Mouse (Mus musculus) kidney, adult 2 months (tissue): ENCODE results near the gene Chrna1. TPM values are rescaled to one million over a fixed set of nuclear protein-coding genes. Genes with fewer than 3 reads are reported as not detected.
"Not testable (repeated sequence)": the region's sequence is repeated elsewhere in the genome, so short reads cannot be mapped to it uniquely, and the experiment has no call there.

Experiments
- DNase-seq: peaks from one replicate; pipeline ENCODE4 v3.0.0; 2021
- H3K27ac ChIP-seq: fragments of 200-500 bp; 2 replicates; pipeline ENCODE4 v1.5.1; 2012; ENCODE audit warnings: low read depth, low read length, control low read depth, inconsistent platforms; ENCODE audit not compliant: insufficient read depth
- H3K27me3 ChIP-seq: fragments of 200-500 bp; replicated peaks from 2 replicates; pipeline ENCODE4 v1.6.1; 2012; ENCODE audit warnings: mild to moderate bottlenecking, moderate library complexity, low read length, inconsistent platforms; ENCODE audit not compliant: control insufficient read depth, insufficient read depth
- H3K36me3 ChIP-seq: fragments of 200-500 bp; 2 replicates; pipeline ENCODE4 v1.6.1; 2012; ENCODE audit warnings: mild to moderate bottlenecking, moderate library complexity, low read length, inconsistent platforms; ENCODE audit not compliant: control insufficient read depth, insufficient read depth
- H3K4me1 ChIP-seq: fragments of 200-500 bp; 2 replicates; pipeline ENCODE4 v1.6.1; 2011; ENCODE audit warnings: low read length; ENCODE audit not compliant: control insufficient read depth, insufficient read depth
- H3K4me3 ChIP-seq: fragments of 200-500 bp; 2 replicates; pipeline ENCODE4 v1.5.1; 2011; ENCODE audit warnings: mild to moderate bottlenecking, low read depth, low read length, control low read depth; ENCODE audit not compliant: insufficient read depth
- CTCF ChIP-seq: fragments of 200-500 bp; conservative IDR thresholded peaks from 2 replicates; pipeline ENCODE4 v1.5.1; 2011; ENCODE audit warnings: low read depth, mild to moderate bottlenecking, control low read depth, low read length, moderate library complexity, mixed read lengths; ENCODE audit not compliant: insufficient read depth, insufficient read length
- POLR2A ChIP-seq: fragments of 200-500 bp; IDR thresholded peaks from one replicate; pipeline ENCODE4 v1.6.1; 2011; ENCODE audit warnings: low read depth, low read length, control low read depth
- WGBS: fragments of 180-500 bp; shearing (Covaris S2); methylation state at CpG from one replicate; pipeline ENCODE4 v1.1.7; 2018; 5-methylcytosine and 5-hydroxymethylcytosine counted together
- polyA plus RNA-seq: library from polyadenylated mRNA; depleted of rRNA; stranded (reverse); fragments of >200 nt; gene quantifications from 2 replicates; pipeline ENCODE4 v1.2.3, GENCODE M21; 2012

Chrna1 gene
- polyA plus RNA-seq, 1 experiment, result not detected

DNA sequence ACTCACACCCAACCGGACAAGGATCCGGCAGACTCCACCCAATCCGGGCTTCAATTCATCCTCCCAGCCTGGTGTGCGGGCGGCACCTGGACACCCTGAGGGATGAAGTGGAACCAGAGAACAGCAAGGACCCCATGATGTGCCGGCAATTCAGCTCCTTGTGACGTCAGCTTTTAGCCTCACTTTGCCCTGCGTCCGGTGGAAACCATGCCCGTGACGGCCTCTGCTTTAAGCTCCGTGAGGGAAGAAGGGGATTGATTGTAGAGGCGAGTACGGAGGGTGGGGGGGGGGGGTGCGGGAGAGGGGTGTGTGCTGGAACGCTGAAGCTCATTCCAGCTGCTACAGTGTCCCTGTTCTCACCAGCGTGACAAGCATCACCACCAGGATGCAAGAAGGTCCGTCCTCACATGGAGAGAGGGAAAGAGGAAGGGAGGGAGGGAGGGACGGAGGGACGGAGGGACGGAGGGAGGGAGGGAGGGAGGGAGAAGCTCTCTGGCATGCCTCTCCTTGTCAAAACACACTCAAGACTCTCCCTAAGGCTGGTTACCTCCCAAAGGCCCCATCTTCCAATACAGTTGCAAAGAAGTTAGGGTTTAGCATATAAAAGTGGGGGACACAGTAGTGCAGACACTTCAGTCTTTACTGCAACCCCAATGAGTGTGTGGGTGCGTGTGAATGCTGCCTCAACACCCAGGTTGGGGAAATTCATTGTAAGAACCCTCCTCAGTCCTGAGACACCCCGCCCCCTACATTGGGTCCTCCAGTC is 19.1 kb downstream of the Chrna1 start:
- no peaks in the 10 kb centered on the region for H3K27me3 ChIP-seq
- TF ChIP-seq POLR2A, result no peak
- no peak for TF ChIP-seq CTCF
- H3K4me1 ChIP-seq, result peaks cover 16% of the 10 kb centered on the region
- 8% methylated on average over 20 of the region's 23 CpGs for WGBS
- H3K36me3 ChIP-seq, result no peaks in the 10 kb centered on the region
- H3K4me3 ChIP-seq, result peak overlapping the region; percentile 0; the same call in 1 of the 2 replicates
- no peak for DNase-seq
- H3K27ac ChIP-seq, result no peak overlapping the region

DNA sequence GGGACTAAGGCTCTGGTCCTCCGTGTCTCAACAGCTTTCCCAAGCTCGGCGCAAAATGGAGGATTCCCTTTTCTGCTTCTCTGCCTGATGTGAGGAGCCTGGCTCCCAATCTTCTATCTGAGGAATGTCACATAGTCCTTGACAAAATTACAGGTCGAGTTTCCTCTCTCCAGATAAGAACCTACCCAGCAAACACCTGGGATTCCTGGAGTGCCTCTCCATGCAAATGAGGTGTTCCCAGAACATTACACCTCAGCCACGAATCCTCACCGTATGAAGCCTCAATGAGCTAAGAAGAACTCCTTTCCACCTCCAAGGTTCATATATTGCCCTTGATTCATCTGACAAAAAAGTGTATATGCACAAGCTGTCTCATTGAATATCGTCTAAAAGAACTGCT is 19.7 kb downstream of the Chrna1 start:
- H3K36me3 ChIP-seq, result no peaks in the 10 kb centered on the region
- peaks cover 16% of the 10 kb centered on the region for H3K4me1 ChIP-seq
- 58% methylated on average over 7 of the region's 7 CpGs for WGBS
- no peak for DNase-seq
- H3K27me3 ChIP-seq, result no peaks in the 10 kb centered on the region
- no peak overlapping the region for H3K4me3 ChIP-seq
- no peak overlapping the region for H3K27ac ChIP-seq
- TF ChIP-seq CTCF, result no peak
- TF ChIP-seq POLR2A, result no peak

DNA sequence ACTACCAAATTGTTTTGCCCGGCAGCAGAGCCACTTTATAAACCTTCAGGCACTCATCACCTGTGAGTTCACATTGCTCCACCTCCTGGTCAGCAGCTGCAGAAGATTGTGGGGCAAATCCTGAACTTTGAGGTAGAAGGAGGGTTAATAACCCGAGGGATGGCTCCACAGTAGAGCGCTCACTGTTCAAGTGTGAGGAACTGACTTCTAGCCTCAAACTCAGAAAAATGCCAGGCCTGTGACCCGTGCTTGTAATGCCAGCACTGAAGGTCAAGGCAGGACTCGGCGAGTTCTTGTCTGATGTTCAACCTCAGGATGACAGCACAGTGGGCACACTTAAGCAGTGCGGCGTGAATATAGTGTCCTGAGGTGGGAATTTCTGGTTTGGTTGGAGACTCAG is 22.2 kb downstream of the Chrna1 start:
- no peaks in the 10 kb centered on the region for H3K27me3 ChIP-seq
- 47% methylated on average over 8 of the region's 8 CpGs for WGBS
- H3K36me3 ChIP-seq, result no peaks in the 10 kb centered on the region
- TF ChIP-seq CTCF, result no peak
- TF ChIP-seq POLR2A, result no peak
- H3K27ac ChIP-seq, result peak overlapping the region; percentile 75
- peak; percentile 85 for DNase-seq
- no peak overlapping the region for H3K4me3 ChIP-seq
- H3K4me1 ChIP-seq, result peaks cover 20% of the 10 kb centered on the region

DNA sequence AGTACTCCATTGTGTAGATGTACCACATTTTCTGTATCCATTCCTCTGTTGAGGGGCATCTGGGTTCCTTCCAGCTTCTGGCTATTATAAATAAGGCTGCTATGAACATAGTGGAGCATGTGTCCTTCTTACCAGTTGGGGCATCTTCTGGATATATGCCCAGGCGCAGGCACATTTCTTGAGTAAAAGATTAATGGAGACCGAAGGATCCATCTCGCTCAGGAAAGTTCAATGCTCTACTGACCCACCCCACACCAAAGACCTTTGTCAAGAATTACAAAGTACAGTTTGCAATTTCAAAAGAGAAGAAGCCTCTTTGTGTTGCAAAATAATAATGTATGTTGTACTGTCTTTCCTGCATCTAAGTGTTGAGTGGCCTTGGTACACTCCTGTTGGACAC is 23.1 kb downstream of the Chrna1 start:
- 67% methylated on average over 3 of the region's 3 CpGs for WGBS
- DNase-seq, result peak; percentile 86
- not testable (repeated sequence) for H3K36me3 ChIP-seq, H3K27me3 ChIP-seq
- H3K27ac ChIP-seq, result peak overlapping the region; percentile 75
- H3K4me1 ChIP-seq, result peaks cover 20% of the 10 kb centered on the region
- H3K4me3 ChIP-seq, result peak overlapping the region; percentile 25; the same call in 1 of the 2 replicates

DNA sequence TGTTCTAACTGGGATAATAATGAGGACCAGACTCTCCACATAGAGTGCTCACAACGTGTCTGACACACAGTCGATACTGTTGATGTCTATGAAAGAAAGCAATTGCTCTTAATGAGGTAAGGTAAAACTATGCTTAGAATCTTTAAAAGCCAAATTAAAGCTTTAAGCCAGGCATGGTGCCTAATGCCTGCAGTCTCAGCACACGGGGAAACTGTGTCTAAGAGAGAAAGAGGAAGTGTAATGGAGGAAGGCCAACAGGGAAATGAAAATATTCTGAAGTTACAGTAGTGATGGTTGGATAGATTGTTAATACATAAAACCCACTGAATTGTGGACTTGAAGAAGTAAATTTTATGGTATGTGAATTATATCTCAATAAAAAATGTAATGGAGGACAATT is 25.7 kb downstream of the Chrna1 start:
- Histone ChIP-seq H3K4me1 (peaks cover 16% of the 10 kb centered on the region; the same call in 1 of the 2 replicates), H3K27ac (no peak overlapping the region), H3K36me3 (no peaks in the 10 kb centered on the region), H3K4me3 (no peak overlapping the region), H3K27me3 (no peaks in the 10 kb centered on the region)
- no peak for DNase-seq
- 81% methylated on average over 3 of the region's 3 CpGs for WGBS
- TF ChIP-seq CTCF, result no peak
- TF ChIP-seq POLR2A, result no peak

DNA sequence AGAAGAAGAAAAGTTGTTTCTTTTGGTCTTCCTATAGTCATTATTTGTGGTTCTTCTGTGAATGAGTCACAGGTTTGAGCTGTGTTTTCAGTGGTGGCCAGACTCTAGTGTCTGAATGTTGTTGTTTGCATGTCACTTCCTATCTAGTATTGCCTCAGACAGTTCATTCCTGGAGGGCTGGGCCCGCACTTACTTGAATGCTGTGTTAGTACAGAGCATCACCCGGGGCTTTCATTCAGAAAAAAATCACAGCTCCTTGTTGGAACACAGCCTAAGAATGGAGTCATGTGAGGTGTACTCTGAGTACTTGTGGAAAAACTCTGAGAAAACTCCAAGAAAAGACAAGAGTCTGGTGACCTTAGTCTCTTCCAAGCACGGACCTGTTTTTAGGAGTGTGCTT is 27.2 kb downstream of the Chrna1 start:
- H3K27ac ChIP-seq, result no peak overlapping the region
- peak; percentile 78 for DNase-seq
- peaks cover 12% of the 10 kb centered on the region; the same call in 1 of the 2 replicates for H3K4me1 ChIP-seq
- H3K4me3 ChIP-seq, result no peak overlapping the region
- WGBS, result 26% methylated on average over 3 of the region's 3 CpGs
- H3K27me3 ChIP-seq, result no peaks in the 10 kb centered on the region
- H3K36me3 ChIP-seq, result no peaks in the 10 kb centered on the region
- no peak for TF ChIP-seq POLR2A
- no peak for TF ChIP-seq CTCF

DNA sequence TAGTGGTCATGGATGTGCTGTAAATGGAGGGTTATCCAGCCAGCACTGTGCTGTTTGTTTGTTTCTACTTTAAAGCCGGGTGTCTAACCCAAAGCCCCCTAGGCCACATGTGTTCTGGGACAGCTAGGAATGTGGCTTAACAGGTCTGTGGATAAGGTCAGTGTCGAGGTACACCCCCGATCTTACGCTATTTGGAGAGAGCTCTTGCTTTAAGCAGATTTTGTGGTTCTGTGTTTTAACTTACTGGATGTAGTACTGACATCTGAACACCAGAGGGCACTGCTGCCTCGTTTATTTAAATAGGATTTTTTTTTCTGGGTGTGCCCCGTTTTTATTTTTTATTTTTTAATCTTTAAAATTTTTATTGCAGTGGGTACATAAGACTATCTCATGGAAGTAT is 29.4 kb downstream of the Chrna1 start:
- no peak overlapping the region for H3K27ac ChIP-seq
- peaks cover 7% of the 10 kb centered on the region; the same call in 1 of the 2 replicates for H3K4me1 ChIP-seq
- H3K4me3 ChIP-seq, result no peak overlapping the region
- H3K36me3 ChIP-seq, result no peaks in the 10 kb centered on the region
- H3K27me3 ChIP-seq, result no peaks in the 10 kb centered on the region
- WGBS, result 10% methylated on average over 6 of the region's 6 CpGs
- TF ChIP-seq CTCF (no peak), POLR2A (no peak)
- DNase-seq, result peak; percentile 47

DNA sequence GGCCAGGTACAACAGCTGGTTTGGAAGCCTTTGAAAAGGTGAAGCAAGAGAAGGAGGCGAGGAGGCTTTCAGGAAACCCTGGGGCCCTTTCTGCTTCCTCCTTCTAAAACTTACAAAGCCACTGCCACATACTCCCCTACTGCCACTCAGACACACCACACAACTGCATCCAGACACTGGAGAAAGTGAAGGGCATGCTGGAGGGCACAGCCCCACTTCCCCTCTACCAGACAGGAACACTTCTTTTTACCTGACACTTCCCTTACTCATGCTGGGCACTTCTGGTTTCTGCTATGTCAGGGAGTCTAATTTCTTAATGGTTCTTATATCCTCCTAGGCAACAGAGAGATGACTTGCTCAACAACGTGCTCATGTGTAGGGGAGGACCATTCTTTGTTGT is 31.6 kb downstream of the Chrna1 start:
- WGBS, result 67% methylated on average over 2 of the region's 2 CpGs

More for the DNA sequence above, 31.6 kb downstream of the Chrna1 start:
- H3K4me3 ChIP-seq, result no peak overlapping the region
- no peak for DNase-seq
- no peak for TF ChIP-seq POLR2A
- TF ChIP-seq CTCF, result no peak
- H3K27ac ChIP-seq, result no peak overlapping the region
- H3K27me3 ChIP-seq, result no peaks in the 10 kb centered on the region
- H3K36me3 ChIP-seq, result no peaks in the 10 kb centered on the region
- H3K4me1 ChIP-seq, result peaks cover 7% of the 10 kb centered on the region; the same call in 1 of the 2 replicates
